Mouse (Mus musculus) frontal cortex, postnatal 36 days (tissue): ENCODE results near the gene Vmn2r52.
"Not testable (repeated sequence)": the region's sequence is repeated elsewhere in the genome, so short reads cannot be mapped to it uniquely, and the experiment has no call there.

Experiments
- DNase-seq, 2 experiments: peaks; one replicate each; pipeline ENCODE4 v3.0.0; 2022; ENCODE audit warnings: low spot score in 2 of 2

Vmn2r52 gene

DNA sequence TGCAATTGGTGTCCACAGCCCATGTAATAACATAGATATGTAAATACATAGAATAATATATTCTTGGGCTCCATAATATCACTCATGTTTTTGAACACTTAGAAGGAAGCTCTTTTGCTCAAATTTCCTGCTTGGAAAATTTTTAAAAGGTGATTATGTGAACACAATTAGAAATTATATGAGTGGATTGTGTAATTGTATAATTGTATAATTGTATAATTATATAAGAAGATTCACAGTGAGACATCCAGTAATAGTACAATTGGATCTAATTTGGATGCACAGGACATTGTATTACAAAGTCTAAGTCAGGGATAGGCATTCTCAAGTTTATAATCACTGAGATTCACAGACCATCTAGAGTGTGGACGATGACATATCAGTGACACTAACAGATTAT is at the start of gene Vmn2r52:
Gene Vmn2r52, minus strand, starts transcription at position 101 of the 400 bp plus-strand sequence.
- no peak for DNase-seq

GRCm38 (mm10) chr7:10105641-10106040 is 70.7 kb downstream of the Vmn2r52 start, which contains the start of gene Vmn2r51:
Vmn2r51 (minus strand) TSS chr7:10105741.
- DNase-seq, result not testable (repeated sequence)
